Mouse (Mus musculus): Measurements from ENCODE around the gene Cd177. TPM values are rescaled to one million over a fixed set of nuclear protein-coding genes. Genes with fewer than 3 reads are reported as not detected.
"Not testable (repeated sequence)": the region's sequence is repeated elsewhere in the genome, so short reads cannot be mapped to it uniquely, and the experiment has no call there.

The Cd177 gene
- polyA plus RNA-seq, 1 experiment from 2014 or later = 0.62 TPM

- no peaks in the 10 kb centered on the region for H3K27me3 ChIP-seq (ENCODE audit: control insufficient read depth, insufficient read depth, low read depth, low read length)
- no peak within 1 kb of the TSS for H3K4me2 ChIP-seq (ENCODE audit: low read length)
- 90% methylated on average over 14 of the region's 14 CpGs for WGBS
- no peaks in the 10 kb centered on the region for H3K9me3 ChIP-seq (replicated peaks; ENCODE audit: control insufficient read depth, low read length, poor library complexity, severe bottlenecking)
- no peak within 1 kb of the TSS for H3K9ac ChIP-seq (ENCODE audit: low read depth, low read length)
- H3K4me1 ChIP-seq (ENCODE audit: control insufficient read depth, insufficient read depth, low read length) = no peaks in the 10 kb centered on the region
- no peak for ATAC-seq
- H3K4me3 ChIP-seq (ENCODE audit: low read depth, low read length) = no peak within 1 kb of the TSS
- no peak within 1 kb of the TSS for H3K27ac ChIP-seq (ENCODE audit: low read length)
- no peaks in the 10 kb centered on the region for H3K36me3 ChIP-seq (ENCODE audit: control insufficient read depth, insufficient read depth, low read length)
These were observed 51.2 kb downstream of the Cd177 start, which contains the start of gene BC049730 for GRCm38 (mm10) chr7:24708832-24709292. TSS of gene BC049730 (plus strand) at chr7:24709242.

- 88% methylated on average over 9 of the region's 9 CpGs for WGBS
- not testable (repeated sequence) for H3K4me1 ChIP-seq (ENCODE audit: control insufficient read depth, insufficient read depth, low read length); H3K27me3 ChIP-seq (ENCODE audit: control insufficient read depth, insufficient read depth, low read depth, low read length); H3K9ac ChIP-seq (ENCODE audit: low read depth, low read length); H3K4me2 ChIP-seq (ENCODE audit: low read length); H3K36me3 ChIP-seq (ENCODE audit: control insufficient read depth, insufficient read depth, low read length); H3K27ac ChIP-seq (ENCODE audit: low read length); H3K9me3 ChIP-seq (replicated peaks; ENCODE audit: control insufficient read depth, low read length, poor library complexity, severe bottlenecking); H3K4me3 ChIP-seq (ENCODE audit: low read depth, low read length); ATAC-seq
These were observed 57.3 kb downstream of the Cd177 start for GRCm38 (mm10) chr7:24702841-24703240.

- H3K27ac ChIP-seq (ENCODE audit: low read length); H3K9me3 ChIP-seq (replicated peaks; ENCODE audit: control insufficient read depth, low read length, poor library complexity, severe bottlenecking); H3K4me1 ChIP-seq (ENCODE audit: control insufficient read depth, insufficient read depth, low read length); ATAC-seq; H3K27me3 ChIP-seq (ENCODE audit: control insufficient read depth, insufficient read depth, low read depth, low read length); H3K36me3 ChIP-seq (ENCODE audit: control insufficient read depth, insufficient read depth, low read length); H3K4me2 ChIP-seq (ENCODE audit: low read length); H3K4me3 ChIP-seq (ENCODE audit: low read depth, low read length); H3K9ac ChIP-seq (ENCODE audit: low read depth, low read length): not testable (repeated sequence)
- 95% methylated on average over 4 of the region's 4 CpGs for WGBS
These were observed 62.2 kb downstream of the Cd177 start for GRCm38 (mm10) chr7:24697891-24698290.

Other genes starting within 250 kb of the Cd177 start
- 1.6 and 1.7 TPM in 2 replicates for gene AC161166.1, start 247.9 kb downstream of the Cd177 start, polyA plus RNA-seq (2015; fragmentation: Nextera tagmentation; extraction: Ambion mirVana)
- gene Irgq, start 229.6 kb downstream of the Cd177 start, polyA plus RNA-seq (2015; fragmentation: Nextera tagmentation; extraction: Ambion mirVana) = 26.3 and 26.9 TPM in 2 replicates
- not detected in 2 replicates for gene Pinlyp, start 214.2 kb downstream of the Cd177 start, polyA plus RNA-seq (2015; fragmentation: Nextera tagmentation; extraction: Ambion mirVana)
- gene Xrcc1, start 214.0 kb downstream of the Cd177 start, polyA plus RNA-seq (2015; fragmentation: Nextera tagmentation; extraction: Ambion mirVana) = 66.1 and 66.9 TPM in 2 replicates
- gene Ethe1, start 172.8 kb downstream of the Cd177 start, polyA plus RNA-seq (2015; fragmentation: Nextera tagmentation; extraction: Ambion mirVana) = 26.5 and 30.7 TPM in 2 replicates
- 18.2 and 20.9 TPM in 2 replicates for gene Zfp575, start 172.7 kb downstream of the Cd177 start, polyA plus RNA-seq (2015; fragmentation: Nextera tagmentation; extraction: Ambion mirVana)
- gene Phldb3, start 149.5 kb downstream of the Cd177 start, polyA plus RNA-seq (2015; fragmentation: Nextera tagmentation; extraction: Ambion mirVana) = not detected in 2 replicates
- 0.36 and 0.45 TPM in 2 replicates for gene Lypd3, start 123.8 kb downstream of the Cd177 start, polyA plus RNA-seq (2015; fragmentation: Nextera tagmentation; extraction: Ambion mirVana)
- not detected in 2 replicates for gene Tex101, start 83.6 kb downstream of the Cd177 start, polyA plus RNA-seq (2015; fragmentation: Nextera tagmentation; extraction: Ambion mirVana)
- not detected in 2 replicates for gene BC049730, start 51.1 kb downstream of the Cd177 start, polyA plus RNA-seq (2015; fragmentation: Nextera tagmentation; extraction: Ambion mirVana)
- gene Gm4763, start 33.4 kb downstream of the Cd177 start, polyA plus RNA-seq (2015; fragmentation: Nextera tagmentation; extraction: Ambion mirVana) = not detected in 2 replicates
- gene Ceacam10, start 16.9 kb upstream of the Cd177 start, polyA plus RNA-seq (2015; fragmentation: Nextera tagmentation; extraction: Ambion mirVana) = 0.24 and 0.25 TPM in 2 replicates
- 27.8 and 28.6 TPM in 2 replicates for gene Gm9844, start 101.9 kb upstream of the Cd177 start, polyA plus RNA-seq (2015; fragmentation: Nextera tagmentation; extraction: Ambion mirVana)
- gene Lypd4, start 109.6 kb upstream of the Cd177 start, polyA plus RNA-seq (2015; fragmentation: Nextera tagmentation; extraction: Ambion mirVana) = 0.26 TPM in 1 of 2 replicates, not detected in the other
- 0.25 TPM in 1 of 2 replicates, not detected in the other for gene Dmrtc2, start 109.7 kb upstream of the Cd177 start, polyA plus RNA-seq (2015; fragmentation: Nextera tagmentation; extraction: Ambion mirVana)
- 968 and 1,058 TPM in 2 replicates for gene Rps19, start 124.1 kb upstream of the Cd177 start, polyA plus RNA-seq (2015; fragmentation: Nextera tagmentation; extraction: Ambion mirVana)
- gene Cd79a, start 137.1 kb upstream of the Cd177 start, polyA plus RNA-seq (2015; fragmentation: Nextera tagmentation; extraction: Ambion mirVana) = 0.29 and 0.47 TPM in 2 replicates
- 52.2 and 53.0 TPM in 2 replicates for gene Arhgef1, start 142.6 kb upstream of the Cd177 start, polyA plus RNA-seq (2015; fragmentation: Nextera tagmentation; extraction: Ambion mirVana)
- 3.8 and 4.5 TPM in 2 replicates for gene Gm4881, start 184.2 kb upstream of the Cd177 start, polyA plus RNA-seq (2015; fragmentation: Nextera tagmentation; extraction: Ambion mirVana)
- 288 and 310 TPM in 2 replicates for gene Rabac1, start 212.4 kb upstream of the Cd177 start, polyA plus RNA-seq (2015; fragmentation: Nextera tagmentation; extraction: Ambion mirVana)
- gene Atp1a3, start 245.6 kb upstream of the Cd177 start, polyA plus RNA-seq (2015; fragmentation: Nextera tagmentation; extraction: Ambion mirVana) = 447 and 557 TPM in 2 replicates